Comparison of ENCODE assay signal across 10 mouse cellular contexts in genomic region chr5:66149571-66149970, GRCm38 (mm10). TPM values are rescaled to one million over a fixed set of nuclear protein-coding genes. Genes with fewer than 3 reads are reported as not detected.
A peak's percentile ranks its signal among the peaks of the same experiment; 100 is the strongest.
DNase-seq lines count a peak whose midpoint lies in the region; ATAC-seq and TF ChIP-seq lines count a peak whose summit lies in the region.
"Had no signal": no experiment of that assay in that cellular context is flagged by ENCODE, and none has a peak within 500 bp of the region (broad histone marks: within the 10 kb centered on the region; RNA-seq: fewer than 3 reads in every experiment).

No protein-coding gene starts in this region.

- no peak for TF ChIP-seq POLR2A in embryonic fibroblast, embryonic 13.5 days (IDR thresholded peaks at IDR 0.05; ENCODE audit: low read depth, low read length)

- H3K9me3 ChIP-seq in heart, embryonic 16.5 days (replicated peaks; ENCODE audit: control insufficient read depth, low read length) = no peaks in the 10 kb centered on the region
- no peaks in the 10 kb centered on the region for H3K9me3 ChIP-seq in E14TG2a.4 (ENCODE audit: low read length)
- no peaks in the 10 kb centered on the region for H3K9me3 ChIP-seq in liver, embryonic 11.5 days (ENCODE audit: control insufficient read depth, low read length)

- peak overlapping the region; percentile 57 for H3K4me3 ChIP-seq in heart, embryonic 16.5 days (ENCODE audit: low read length)
- H3K4me3 ChIP-seq in E14TG2a.4 (replicated peaks; ENCODE audit: low read length) = peak overlapping the region; percentile 37
- H3K4me3 ChIP-seq in embryonic fibroblast, embryonic 13.5 days (ENCODE audit: insufficient read depth, low read length) = peak overlapping the region; percentile 3; the same call in 1 of the 2 replicates
- no peak overlapping the region for H3K4me3 ChIP-seq in liver, embryonic 11.5 days (ENCODE audit: low read depth, low read length)

- peak overlapping the region; percentile 76; the same call in 1 of the 2 replicates for H3K4me2 ChIP-seq in heart, embryonic 16.5 days (ENCODE audit: low read depth, low read length)
- peak overlapping the region; percentile 69 for H3K4me2 ChIP-seq in liver, embryonic 11.5 days

- no peak for ATAC-seq in heart, embryonic 16.5 days (replicated peaks; ENCODE audit: extremely low read depth, insufficient read depth, low FRiP score)
- no peak for ATAC-seq in liver, embryonic 11.5 days (replicated peaks; ENCODE audit: low FRiP score)

- H3K27me3 ChIP-seq in heart, embryonic 16.5 days (ENCODE audit: control insufficient read depth, insufficient read depth, low read length) = peaks cover 9% of the 10 kb centered on the region
- H3K27me3 ChIP-seq in E14TG2a.4 (ENCODE audit: insufficient read depth, low read length) = peaks cover 34% of the 10 kb centered on the region
- peaks cover 52% of the 10 kb centered on the region for H3K27me3 ChIP-seq in liver, embryonic 11.5 days (replicated peaks; ENCODE audit: control insufficient read depth, insufficient read depth, low read length)

- TF ChIP-seq CTCF in E14TG2a.4 (conservative IDR thresholded peaks at IDR 0.05; ENCODE audit: low read length) = no peak
- no peak for TF ChIP-seq CTCF in embryonic fibroblast, embryonic 13.5 days (IDR thresholded peaks at IDR 0.05; ENCODE audit: borderline replicate concordance, insufficient read depth, low read length)

- no peak overlapping the region for H3K9ac ChIP-seq in heart, embryonic 16.5 days (ENCODE audit: low read length)
- no peak overlapping the region for H3K9ac ChIP-seq in liver, embryonic 11.5 days (ENCODE audit: low read depth, low read length)

- H3K4me1 ChIP-seq in heart, embryonic 16.5 days (ENCODE audit: control insufficient read depth, insufficient read depth, low read length) = peaks cover 3% of the 10 kb centered on the region; the same call in 1 of the 2 replicates
- peaks cover 49% of the 10 kb centered on the region for H3K4me1 ChIP-seq in E14TG2a.4 (replicated peaks; ENCODE audit: low read depth, low read length)
- H3K4me1 ChIP-seq in embryonic fibroblast, embryonic 13.5 days (ENCODE audit: control insufficient read depth, insufficient read depth, low read length) = no peaks in the 10 kb centered on the region
- H3K4me1 ChIP-seq in liver, embryonic 11.5 days (replicated peaks; ENCODE audit: control insufficient read depth, insufficient read depth, low read length) = no peaks in the 10 kb centered on the region; the same call in 1 of the 2 replicates

- DNase-seq in heart, postnatal 36 days = no peak
- DNase-seq in liver, embryonic 11.5 days (ENCODE audit: low spot score) = no peak
- DNase-seq in urinary bladder, adult 18-20 months (ENCODE audit: low spot score in 2 of 2) = no peak
- no peak for DNase-seq in adrenal gland, postnatal 10 days
- no peak for DNase-seq in left cerebral cortex, postnatal 14 days (ENCODE audit: low spot score in 2 of 2)
- DNase-seq: kidney, adult 11 months had no signal

- 28% methylated on average over 3 of the region's 3 CpGs for WGBS in heart, embryonic 16.5 days
- WGBS in liver, embryonic 11.5 days = 17% methylated on average over 3 of the region's 3 CpGs

- H3K36me3 ChIP-seq in heart, embryonic 16.5 days (ENCODE audit: control insufficient read depth, insufficient read depth) = no peaks in the 10 kb centered on the region
- no peaks in the 10 kb centered on the region for H3K36me3 ChIP-seq in E14TG2a.4 (ENCODE audit: insufficient read depth, low read length)
- H3K36me3 ChIP-seq in liver, embryonic 11.5 days (ENCODE audit: control insufficient read depth, insufficient read depth, low read length) = no peaks in the 10 kb centered on the region

- intact Hi-C loops in heart, postnatal 36 days (cut with DNase I) = no loop called here
- intact Hi-C loops in left cerebral cortex, postnatal 14 days (cut with DNase I) = no loop called here

- H3K27ac ChIP-seq in heart, embryonic 16.5 days (ENCODE audit: low read length) = no peak overlapping the region
- H3K27ac ChIP-seq in embryonic fibroblast, embryonic 13.5 days (ENCODE audit: insufficient read depth, low read length) = no peak overlapping the region
- no peak overlapping the region for H3K27ac ChIP-seq in liver, embryonic 11.5 days (ENCODE audit: low read depth, low read length)

RNA-seq across cellular contexts. Expression of gene Rbm47, which starts 23.3 kb away (rescaled TPM):
- polyA plus RNA-seq in heart, embryonic 16.5 days (2015; fragmentation: Nextera tagmentation; extraction: Ambion mirVana) = 4.8 and 6.0 TPM in 2 replicates
- total RNA-seq in heart, postnatal 36 days (2021) = 1 to 10 TPM; 1.6 to 1.7 TPM
- polyA plus RNA-seq in embryonic fibroblast, embryonic 13.5 days (2011; ENCODE audit: insufficient read length, low read depth, missing spikeins) = 1.1 and 1.2 TPM in 2 replicates
- 13.5 and 13.9 TPM in 2 replicates for polyA plus RNA-seq in liver, embryonic 11.5 days (2014; fragmentation: Nextera tagmentation; extraction: Ambion mirVana)
- 10 to 100 TPM; 54.7 to 55.9 TPM for total RNA-seq in adrenal gland, postnatal 10 days (2021)
- total RNA-seq in left cerebral cortex, postnatal 14 days (2021) = 1 to 10 TPM; 1.2 to 1.6 TPM
- total RNA-seq: MEL had no signal

Comparison
In these comparisons a context has a peak if more than half of its experiments do, and no peak if none do; other contexts are left out.
1. RNA of gene Rbm47, which starts 23.3 kb away (total RNA-seq): 54.7 to 55.9 TPM in adrenal gland, postnatal 10 days; 1.6 to 1.7 TPM in heart, postnatal 36 days and 1.2 to 1.6 TPM in left cerebral cortex, postnatal 14 days; every median in the first group is over 10 times any median in the second.